Mouse (Mus musculus): ENCODE data around the gene Prrx2. TPM values are rescaled to one million over a fixed set of nuclear protein-coding genes. Genes with fewer than 3 reads are reported as not detected.

Gene Prrx2
- polyA plus RNA-seq, 1 experiment, result not detected

DNA sequence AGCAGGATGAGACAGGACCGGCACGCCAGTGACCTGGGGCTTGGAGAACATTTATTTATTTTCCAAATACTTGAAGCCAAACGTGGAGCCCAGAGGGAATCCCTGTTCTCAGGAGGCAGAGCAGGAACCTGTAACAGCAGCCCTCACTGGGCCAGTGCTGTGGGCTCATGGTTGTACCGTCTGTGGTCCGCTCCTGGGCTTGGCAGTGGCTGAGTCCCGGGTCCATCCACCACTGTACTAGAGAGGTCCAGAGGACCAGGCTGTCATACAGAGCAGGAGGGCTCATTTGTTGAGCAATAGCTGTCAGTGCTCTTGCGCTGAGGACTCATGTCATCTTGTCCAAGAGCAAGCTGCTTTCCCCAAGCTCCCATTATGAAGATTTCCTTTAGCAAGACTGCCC, 40.3 kb downstream of the Prrx2 start:
- Histone ChIP-seq H3K27ac (replicated peaks; ENCODE audit: low read depth, low read length) (no peak overlapping the region), H3K4me3 (ENCODE audit: insufficient read depth, low read depth, low read length) (no peak overlapping the region), H3K4me1 (ENCODE audit: control insufficient read depth, insufficient read depth, insufficient read length, low read length) (no peaks in the 10 kb centered on the region)

DNA sequence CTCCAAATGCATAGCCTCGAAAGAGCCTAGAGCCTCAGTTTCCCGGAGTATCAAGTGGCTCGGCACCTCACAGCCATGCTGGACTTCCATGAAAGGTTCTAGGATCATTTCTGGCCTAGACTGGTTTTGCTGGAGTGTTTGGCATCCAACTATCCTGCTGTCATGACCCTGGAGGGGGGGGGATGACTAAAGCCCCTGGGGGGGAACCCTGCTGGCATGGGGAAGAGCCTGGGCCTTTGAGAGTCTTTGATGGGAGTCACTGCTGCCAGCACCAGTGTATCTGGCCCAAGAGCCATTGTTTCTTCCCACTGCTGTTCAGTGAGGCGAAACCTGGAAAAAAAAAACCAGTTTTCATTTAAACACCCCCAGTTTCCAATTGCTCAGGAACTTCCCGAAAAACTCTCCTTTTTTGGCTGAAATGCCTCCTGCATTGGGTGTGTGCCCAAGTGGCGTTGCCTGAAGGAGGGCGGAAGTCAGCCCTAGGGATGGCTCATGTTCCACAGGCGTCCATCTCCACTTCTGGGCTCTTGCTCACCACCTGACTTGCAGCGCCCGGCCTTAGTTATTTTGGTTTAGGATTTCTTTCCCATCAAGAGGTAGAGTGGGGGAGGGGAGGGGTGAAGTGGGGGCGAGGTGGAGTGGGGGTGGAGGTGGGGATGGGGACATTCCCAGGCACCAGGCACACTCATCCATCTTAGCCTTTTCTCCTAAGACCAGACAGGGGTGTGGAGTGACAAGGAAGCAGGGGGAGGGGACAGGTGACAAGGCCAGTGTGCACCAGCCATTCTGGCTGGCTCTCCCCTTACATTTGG, 41.1 kb downstream of the Prrx2 start:
- H3K27ac ChIP-seq (replicated peaks; ENCODE audit: low read depth, low read length), result no peak overlapping the region

GRCm38 (mm10) chr2:30879481-30879880, 44.7 kb downstream of the Prrx2 start:
- Histone ChIP-seq H3K4me1 (ENCODE audit: control insufficient read depth, insufficient read depth, insufficient read length, low read length) (no peaks in the 10 kb centered on the region), H3K27ac (replicated peaks; ENCODE audit: low read depth, low read length) (no peak overlapping the region), H3K4me3 (ENCODE audit: insufficient read depth, low read depth, low read length) (no peak overlapping the region)

More for the DNA sequence above, 41.1 kb downstream of the Prrx2 start:
- no peaks in the 10 kb centered on the region for H3K4me1 ChIP-seq (ENCODE audit: control insufficient read depth, insufficient read depth, insufficient read length, low read length)
- H3K4me3 ChIP-seq (ENCODE audit: insufficient read depth, low read depth, low read length), result no peak overlapping the region

- Histone ChIP-seq H3K4me3 (ENCODE audit: insufficient read depth, low read depth, low read length) (no peak overlapping the region), H3K4me1 (ENCODE audit: control insufficient read depth, insufficient read depth, insufficient read length, low read length) (no peaks in the 10 kb centered on the region), H3K27ac (replicated peaks; ENCODE audit: low read depth, low read length) (no peak overlapping the region)
Observed at GRCm38 (mm10) chr2:30881215-30881614, 46.4 kb downstream of the Prrx2 start.

GRCm38 (mm10) chr2:30884852-30885373, 50.1 kb downstream of the Prrx2 start:
- H3K4me1 ChIP-seq (ENCODE audit: control insufficient read depth, insufficient read depth, insufficient read length, low read length), result no peaks in the 10 kb centered on the region
- no peak overlapping the region for H3K27ac ChIP-seq (replicated peaks; ENCODE audit: low read depth, low read length)
- H3K4me3 ChIP-seq (ENCODE audit: insufficient read depth, low read depth, low read length), result no peak overlapping the region

- H3K4me1 ChIP-seq (ENCODE audit: control insufficient read depth, insufficient read depth, insufficient read length, low read length), result no peaks in the 10 kb centered on the region
- no peak overlapping the region for H3K27ac ChIP-seq (replicated peaks; ENCODE audit: low read depth, low read length)
- H3K4me3 ChIP-seq (ENCODE audit: insufficient read depth, low read depth, low read length), result no peak overlapping the region
Observed at GRCm38 (mm10) chr2:30885453-30886163, 50.8 kb downstream of the Prrx2 start.

DNA sequence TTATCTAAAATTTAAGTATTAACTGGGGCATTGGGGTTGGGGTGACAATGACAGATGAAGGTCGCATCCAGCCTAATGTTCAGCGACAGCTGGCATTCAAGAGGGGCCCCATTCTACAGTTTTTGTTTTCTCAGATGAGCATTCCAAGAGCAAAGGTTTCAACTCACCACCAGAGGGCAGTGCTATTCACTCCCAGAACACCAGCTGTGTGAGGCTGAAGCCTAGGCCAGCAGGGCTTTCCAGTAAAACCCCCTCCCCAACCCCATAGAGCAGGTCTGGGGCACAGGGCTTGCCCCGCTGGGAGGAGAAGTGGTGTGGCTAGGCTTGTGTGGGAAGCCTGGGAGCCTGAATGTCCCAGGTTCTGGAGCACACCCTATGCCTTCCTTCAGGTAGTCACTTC, 56.2 kb downstream of the Prrx2 start:
- no peak overlapping the region for H3K27ac ChIP-seq (replicated peaks; ENCODE audit: low read depth, low read length)
- H3K4me3 ChIP-seq (ENCODE audit: insufficient read depth, low read depth, low read length), result no peak overlapping the region
- no peaks in the 10 kb centered on the region for H3K4me1 ChIP-seq (ENCODE audit: control insufficient read depth, insufficient read depth, insufficient read length, low read length)

DNA sequence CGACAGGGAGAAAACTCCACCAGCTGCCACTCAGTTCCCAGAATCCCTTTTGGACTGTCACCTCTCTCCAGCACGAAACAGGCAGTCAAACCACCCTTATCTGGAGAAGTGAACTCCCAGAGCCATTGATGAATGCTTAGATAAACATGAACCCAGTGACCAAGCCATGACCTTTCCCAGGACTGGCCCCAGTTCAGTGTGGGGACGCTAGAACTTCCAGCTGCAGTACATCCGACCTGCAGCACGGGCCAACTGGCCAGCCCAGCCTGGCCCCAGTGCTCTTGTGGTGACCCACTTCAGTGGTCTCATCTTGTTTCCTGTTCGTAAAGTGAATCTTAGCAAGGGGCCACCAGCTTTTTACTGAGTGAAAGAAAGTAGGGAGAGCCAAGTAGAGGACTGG, 58.6 kb downstream of the Prrx2 start:
- Histone ChIP-seq H3K4me3 (ENCODE audit: insufficient read depth, low read depth, low read length) (no peak overlapping the region), H3K4me1 (ENCODE audit: control insufficient read depth, insufficient read depth, insufficient read length, low read length) (no peaks in the 10 kb centered on the region), H3K27ac (replicated peaks; ENCODE audit: low read depth, low read length) (no peak overlapping the region)

DNA sequence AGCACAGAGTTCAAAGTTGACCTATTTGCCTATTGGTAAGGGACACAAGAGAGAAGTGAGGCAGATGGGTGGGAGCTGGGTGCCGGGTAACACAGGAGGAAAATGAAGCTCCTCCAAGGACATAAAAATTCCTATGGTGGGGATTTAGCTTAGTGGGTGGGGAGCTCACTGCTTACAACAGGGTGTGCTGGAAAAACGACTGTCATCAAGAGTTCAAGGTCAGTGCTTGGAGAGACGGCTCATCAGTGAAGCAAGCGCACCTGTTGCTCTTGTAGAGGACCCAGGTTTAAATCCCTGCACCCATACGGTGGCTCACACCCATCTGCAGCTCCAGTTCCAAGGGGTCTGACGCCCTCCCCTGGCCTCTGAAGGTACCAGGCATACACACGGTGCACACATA, 59.2 kb downstream of the Prrx2 start:
- H3K4me1 ChIP-seq (ENCODE audit: control insufficient read depth, insufficient read depth, insufficient read length, low read length), result no peaks in the 10 kb centered on the region
- H3K27ac ChIP-seq (replicated peaks; ENCODE audit: low read depth, low read length), result no peak overlapping the region
- H3K4me3 ChIP-seq (ENCODE audit: insufficient read depth, low read depth, low read length), result no peak overlapping the region

- H3K27ac ChIP-seq (replicated peaks; ENCODE audit: low read depth, low read length), result no peak overlapping the region
- H3K4me1 ChIP-seq (ENCODE audit: control insufficient read depth, insufficient read depth, insufficient read length, low read length), result peaks cover 5% of the 10 kb centered on the region
- no peak overlapping the region for H3K4me3 ChIP-seq (ENCODE audit: insufficient read depth, low read depth, low read length)
Observed at GRCm38 (mm10) chr2:30897291-30897690, 62.5 kb downstream of the Prrx2 start.

GRCm38 (mm10) chr2:30899397-30900069, 64.8 kb downstream of the Prrx2 start:
- Histone ChIP-seq H3K27ac (replicated peaks; ENCODE audit: low read depth, low read length) (no peak overlapping the region), H3K4me1 (ENCODE audit: control insufficient read depth, insufficient read depth, insufficient read length, low read length) (peaks cover 5% of the 10 kb centered on the region), H3K4me3 (ENCODE audit: insufficient read depth, low read depth, low read length) (no peak overlapping the region)

GRCm38 (mm10) chr2:30901646-30902160, 66.9 kb downstream of the Prrx2 start:
- no peak overlapping the region for H3K27ac ChIP-seq (replicated peaks; ENCODE audit: low read depth, low read length)
- H3K4me1 ChIP-seq (ENCODE audit: control insufficient read depth, insufficient read depth, insufficient read length, low read length), result peaks cover 5% of the 10 kb centered on the region
- H3K4me3 ChIP-seq (ENCODE audit: insufficient read depth, low read depth, low read length), result peak overlapping the region; percentile 45; the same call in 1 of the 2 replicates

GRCm38 (mm10) chr2:30902256-30902655, 67.5 kb downstream of the Prrx2 start:
- no peak overlapping the region for H3K27ac ChIP-seq (replicated peaks; ENCODE audit: low read depth, low read length)
- H3K4me1 ChIP-seq (ENCODE audit: control insufficient read depth, insufficient read depth, insufficient read length, low read length), result peaks cover 5% of the 10 kb centered on the region
- H3K4me3 ChIP-seq (ENCODE audit: insufficient read depth, low read depth, low read length), result peak overlapping the region; percentile 45

DNA sequence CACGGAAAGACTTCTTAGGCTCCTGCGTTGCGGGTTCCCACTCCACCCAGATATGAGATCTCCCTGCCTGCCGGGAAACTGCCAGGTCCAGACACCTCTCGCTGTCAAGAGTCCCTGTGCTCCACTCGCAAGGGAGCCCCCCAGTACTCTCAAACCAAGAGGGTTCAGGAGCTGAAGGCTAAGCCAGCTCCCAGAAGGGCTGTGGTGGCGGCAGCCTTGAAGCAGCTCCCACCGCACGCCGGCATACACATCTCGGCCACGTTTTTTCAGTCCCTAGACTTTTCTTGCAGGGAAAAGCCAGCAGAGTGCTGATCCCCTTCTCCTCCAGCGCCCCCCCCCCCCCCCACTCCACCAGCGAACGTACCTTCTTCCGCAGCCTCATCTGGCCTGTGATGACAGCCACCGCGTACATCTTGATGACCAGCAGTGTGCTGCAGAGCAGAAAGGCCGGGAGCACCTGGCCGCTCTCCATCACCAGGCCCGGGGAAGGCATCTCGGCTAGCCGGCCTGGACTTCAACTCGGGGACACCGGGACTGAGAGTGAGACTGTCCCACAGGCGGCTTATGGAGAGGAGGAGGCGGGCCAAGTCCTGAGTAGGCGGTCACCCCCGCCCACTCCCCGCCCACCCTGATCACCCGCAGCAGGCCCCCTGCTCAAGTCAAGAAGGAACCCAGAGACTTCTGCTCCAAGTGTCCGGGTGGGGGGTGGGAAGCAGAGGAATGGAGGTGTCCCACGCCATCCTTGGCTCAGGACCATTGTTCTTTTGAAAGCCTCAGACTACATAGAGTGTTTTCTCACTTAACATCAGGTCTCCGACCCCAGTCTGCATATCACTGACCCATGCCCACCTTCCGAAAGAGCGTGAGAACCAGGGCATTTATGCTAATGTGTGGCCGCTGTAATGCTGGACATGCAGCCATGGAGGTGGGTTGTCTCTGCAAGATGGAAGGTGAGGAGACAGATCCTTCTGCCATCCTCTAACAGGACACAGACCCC, 68.3 kb downstream of the Prrx2 start:
- Histone ChIP-seq H3K4me3 (ENCODE audit: insufficient read depth, low read depth, low read length) (peak overlapping the region; percentile 45), H3K27ac (replicated peaks; ENCODE audit: low read depth, low read length) (no peak overlapping the region), H3K4me1 (ENCODE audit: control insufficient read depth, insufficient read depth, insufficient read length, low read length) (peaks cover 5% of the 10 kb centered on the region)

Measured in brown adipose tissue, adult 24 weeks (tissue).